Mouse (Mus musculus) A20 (cell line): ENCODE results near the gene Hoxb5.
A peak's percentile ranks its signal among the peaks of the same experiment; 100 is the strongest.

ENCODE experiments used
- DNase-seq: peaks from one replicate; pipeline ENCODE4 v3.0.0-alpha.2; 2011; ENCODE audit warnings: low read depth, low spot score

The Hoxb5 gene

DNA sequence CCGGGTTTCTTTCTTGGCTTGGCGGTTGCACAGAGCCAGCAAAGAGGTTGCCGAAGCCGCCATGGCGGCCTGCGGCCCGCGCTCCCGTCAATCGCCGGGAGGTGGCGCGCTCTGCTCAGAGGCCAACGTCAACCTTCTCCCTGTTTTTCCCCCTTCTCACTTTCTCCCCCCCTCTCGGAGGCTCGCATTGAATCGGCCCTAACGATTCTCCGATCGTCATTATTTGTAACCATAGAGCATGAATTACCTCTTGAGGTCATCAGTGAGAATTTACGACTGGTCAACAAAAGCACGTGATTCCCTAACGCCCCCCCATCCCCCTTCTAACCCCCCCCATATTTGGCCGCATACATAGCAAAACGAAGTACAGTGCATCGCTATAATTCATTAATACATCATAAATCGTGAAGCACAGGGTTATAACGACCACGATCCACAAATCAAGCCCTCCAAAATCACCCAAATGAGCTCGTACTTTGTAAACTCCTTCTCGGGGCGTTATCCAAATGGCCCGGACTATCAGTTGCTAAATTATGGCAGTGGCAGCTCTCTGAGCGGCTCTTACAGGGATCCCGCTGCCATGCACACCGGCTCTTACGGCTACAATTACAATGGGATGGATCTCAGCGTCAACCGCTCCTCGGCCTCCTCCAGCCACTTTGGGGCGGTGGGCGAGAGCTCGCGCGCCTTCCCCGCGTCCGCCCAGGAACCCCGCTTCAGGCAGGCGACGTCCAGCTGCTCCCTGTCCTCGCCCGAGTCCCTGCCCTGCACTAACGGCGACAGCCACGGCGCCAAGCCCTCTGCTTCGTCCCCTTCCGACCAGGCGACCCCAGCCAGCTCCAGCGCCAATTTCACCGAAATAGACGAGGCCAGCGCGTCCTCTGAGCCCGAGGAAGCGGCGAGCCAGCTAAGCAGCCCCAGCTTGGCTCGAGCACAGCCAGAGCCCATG, at the start of gene Hoxb5:
Gene Hoxb5 (plus strand): TSS at position 186 of the 949 bp plus-strand sequence.
- DNase-seq, result no peak

DNA sequence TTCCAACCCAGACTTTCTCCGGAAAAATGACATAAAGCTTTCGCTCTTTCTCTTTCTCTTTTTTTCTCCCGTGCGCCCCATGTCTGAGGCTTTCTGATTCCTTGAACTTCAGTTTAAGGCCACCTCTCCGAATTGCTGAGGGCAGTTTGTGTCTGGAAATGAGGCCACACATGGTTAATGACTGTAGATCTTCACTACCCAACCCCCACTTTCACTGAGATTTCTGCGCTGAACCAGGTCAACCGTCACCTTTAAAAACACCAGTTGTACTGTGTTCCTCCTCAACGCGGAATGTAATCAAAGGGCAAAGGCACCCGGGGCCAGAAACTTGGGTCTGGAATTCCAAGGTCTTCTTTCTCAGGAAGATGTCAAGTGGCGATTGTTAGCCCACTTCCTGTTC, 48.9 kb upstream of the Hoxb5 start:
- no peak for DNase-seq

DNA sequence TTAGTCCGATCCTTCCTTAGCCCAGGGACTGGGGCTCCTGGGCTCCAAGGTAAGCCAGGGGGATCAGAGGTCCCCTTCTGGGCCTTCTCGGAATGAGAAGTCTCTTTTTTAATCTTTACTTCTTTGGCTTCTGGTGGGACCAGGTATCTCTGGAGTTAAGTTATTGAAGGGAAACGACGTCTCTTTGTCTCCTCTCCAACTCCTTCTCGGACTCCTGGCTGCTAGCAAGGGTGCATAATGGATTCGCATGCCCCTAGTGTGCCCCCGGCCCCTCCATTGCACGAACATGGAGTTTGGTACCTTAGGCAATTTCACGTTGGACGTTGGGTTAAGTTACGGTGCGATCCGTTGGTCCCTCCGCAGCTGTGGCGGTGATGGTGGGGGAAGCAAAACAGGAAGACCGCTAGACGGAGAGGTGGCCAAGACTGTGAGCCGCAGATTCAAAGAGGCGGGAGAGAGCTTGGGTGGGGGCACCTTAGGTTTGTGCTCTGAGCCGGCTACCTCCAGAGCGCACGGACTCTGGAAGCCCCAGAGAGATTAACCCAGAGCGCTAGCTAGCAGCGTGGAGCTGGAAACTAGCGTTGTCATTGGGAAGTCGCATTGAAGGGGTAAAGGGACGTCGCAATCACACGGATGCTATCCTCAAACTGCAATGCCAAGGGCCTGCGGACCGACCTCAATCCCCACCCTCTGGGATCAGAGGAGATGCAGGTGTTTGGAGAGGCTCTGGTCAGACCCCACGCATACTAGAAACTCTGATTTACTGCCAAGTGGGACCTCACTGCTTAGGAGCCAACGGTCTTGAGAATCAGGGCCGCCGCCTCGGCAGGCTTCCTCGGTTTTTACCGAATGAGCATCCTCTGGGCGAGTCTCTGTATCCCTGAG, 47.8 kb upstream of the Hoxb5 start:
- DNase-seq, result no peak

DNA sequence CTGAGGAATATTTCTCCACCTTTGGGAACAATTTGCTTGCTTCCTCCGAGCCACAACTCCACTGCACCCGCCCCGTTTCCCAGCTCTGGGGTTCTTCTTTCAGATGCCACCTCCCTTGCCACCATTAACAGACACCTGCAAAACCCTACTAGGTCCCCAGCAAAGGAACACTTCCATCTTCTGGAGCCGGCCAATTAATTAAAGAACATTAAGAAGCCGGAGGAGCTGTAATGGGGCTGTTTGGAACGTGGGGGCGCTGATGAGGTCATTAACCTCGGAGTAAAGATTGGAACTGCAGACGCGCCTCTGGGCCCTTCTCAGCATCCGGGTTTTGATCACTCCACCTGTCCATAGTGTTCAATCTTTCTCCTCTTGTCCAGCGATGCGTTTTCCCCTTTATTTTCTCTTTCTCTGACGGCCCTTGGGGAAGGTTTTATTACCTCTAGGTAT, 47.1 kb upstream of the Hoxb5 start:
- DNase-seq, result no peak

DNA sequence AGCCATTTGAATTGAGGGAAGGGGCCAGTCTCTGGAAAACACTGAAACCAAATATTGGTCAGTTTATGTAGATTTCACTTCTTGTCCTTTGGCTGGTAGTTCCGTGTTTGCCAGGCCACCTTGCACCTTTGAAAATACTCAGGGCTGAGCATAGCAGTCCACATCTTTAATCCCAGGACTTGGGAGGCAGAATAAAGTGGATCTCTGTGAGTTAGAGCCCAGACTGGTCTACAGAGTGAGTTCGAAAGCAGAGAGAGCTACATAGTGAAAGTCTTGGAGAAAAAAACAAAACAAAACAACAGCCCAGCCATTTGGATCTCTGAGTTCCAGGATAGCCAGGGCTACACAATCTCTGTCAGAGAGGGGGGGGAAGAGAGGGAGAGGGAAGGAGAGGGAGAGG, 46.0 kb upstream of the Hoxb5 start:
- DNase-seq, result no peak

DNA sequence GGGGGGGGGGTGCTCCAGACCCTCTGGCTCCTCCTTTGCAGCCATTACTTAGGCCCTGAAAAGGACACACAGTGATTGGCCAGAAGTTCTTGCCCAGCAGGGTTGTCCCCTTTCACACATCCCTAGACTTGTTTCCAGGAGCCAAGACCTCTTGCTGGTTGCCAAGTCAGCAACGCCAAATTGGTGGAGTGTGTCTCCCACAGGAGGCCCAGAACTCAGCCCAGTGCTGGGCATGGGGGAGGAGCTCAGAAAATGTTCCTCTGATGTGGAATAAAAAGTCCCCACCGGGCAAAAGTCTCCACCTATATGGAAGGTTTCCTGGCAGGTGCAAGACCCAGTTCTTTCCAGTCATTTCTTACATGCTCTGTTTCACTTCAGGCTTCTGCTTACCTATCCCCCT, 44.1 kb upstream of the Hoxb5 start:
- DNase-seq, result no peak

DNA sequence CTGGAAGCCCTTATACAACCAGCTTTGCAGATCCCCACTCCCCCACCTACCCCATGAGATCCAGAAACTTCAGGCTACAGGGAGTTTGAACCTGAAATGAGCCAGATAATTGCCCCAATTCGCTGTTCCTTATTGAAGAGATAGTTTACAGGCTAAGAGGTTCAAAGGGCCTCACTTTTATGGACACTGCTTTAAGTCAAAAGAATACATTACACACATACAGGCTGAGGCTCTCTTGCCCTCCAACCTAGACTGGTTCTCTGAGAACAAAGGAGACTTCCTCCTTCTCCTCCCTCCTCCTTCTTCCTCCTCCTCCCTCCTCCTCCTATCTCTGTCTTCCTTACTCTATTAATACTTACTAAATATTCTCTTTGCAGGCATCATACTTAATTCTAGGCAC, 43.6 kb upstream of the Hoxb5 start:
- no peak for DNase-seq

DNA sequence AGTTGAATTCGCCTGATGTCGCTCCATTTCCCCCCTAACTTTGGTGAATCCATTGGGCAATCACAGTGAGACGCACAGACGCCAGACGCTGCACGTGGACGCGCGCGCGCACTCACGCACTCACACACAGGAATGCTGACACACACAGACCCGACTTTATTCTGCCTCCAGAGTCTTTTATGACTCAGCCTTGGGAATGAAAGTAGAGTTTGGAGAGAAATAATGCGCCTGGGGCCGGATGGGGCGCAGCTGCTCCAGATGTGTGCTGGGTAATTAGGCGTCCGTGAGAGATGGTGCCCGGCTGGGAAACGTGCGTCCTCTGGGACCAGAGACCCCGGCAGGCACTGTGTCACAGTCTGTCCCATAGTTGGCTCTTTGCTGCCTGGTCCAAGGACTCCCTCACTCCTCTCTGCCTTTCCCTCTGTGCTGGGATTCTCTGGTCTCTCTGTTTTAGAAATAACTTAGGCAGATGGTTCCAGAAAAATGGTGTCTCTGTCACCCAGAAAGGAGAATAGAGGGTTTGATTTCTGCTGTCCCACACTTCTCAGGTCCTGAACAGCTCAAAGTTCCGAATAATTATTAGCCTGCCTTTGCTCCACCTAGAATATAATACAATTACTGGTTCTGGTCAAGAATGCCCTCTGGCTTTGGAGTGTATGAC, 42.7 kb upstream of the Hoxb5 start:
- no peak for DNase-seq

DNA sequence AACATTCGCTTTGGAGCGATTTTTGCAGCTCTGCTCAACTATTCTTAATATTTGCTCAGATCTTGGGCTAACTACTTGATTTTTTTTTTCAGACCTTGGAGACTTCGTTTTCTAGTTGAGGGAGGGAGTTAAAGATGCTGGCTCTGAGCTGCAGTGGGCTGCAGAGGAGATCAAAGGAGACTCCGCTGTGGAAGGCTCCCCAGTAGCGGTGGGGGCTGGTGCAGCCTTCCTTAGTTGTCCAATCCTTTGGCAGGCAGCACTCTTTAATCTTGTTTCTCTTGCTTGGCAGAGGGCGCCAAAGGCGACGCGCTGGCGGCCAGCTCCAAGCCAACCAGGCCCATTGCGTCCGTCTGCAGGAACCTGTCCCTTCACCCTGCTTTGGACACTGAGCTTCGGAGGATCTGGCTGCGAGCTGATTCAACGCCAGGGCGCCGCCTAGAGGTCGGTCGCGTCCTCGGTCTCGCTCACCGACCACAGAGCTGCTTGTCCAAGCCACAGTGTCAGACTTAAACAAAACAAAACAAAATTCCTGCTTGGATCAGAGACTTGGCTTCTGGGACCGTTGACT, 41.7 kb upstream of the Hoxb5 start:
- peak; percentile 61 for DNase-seq

DNA sequence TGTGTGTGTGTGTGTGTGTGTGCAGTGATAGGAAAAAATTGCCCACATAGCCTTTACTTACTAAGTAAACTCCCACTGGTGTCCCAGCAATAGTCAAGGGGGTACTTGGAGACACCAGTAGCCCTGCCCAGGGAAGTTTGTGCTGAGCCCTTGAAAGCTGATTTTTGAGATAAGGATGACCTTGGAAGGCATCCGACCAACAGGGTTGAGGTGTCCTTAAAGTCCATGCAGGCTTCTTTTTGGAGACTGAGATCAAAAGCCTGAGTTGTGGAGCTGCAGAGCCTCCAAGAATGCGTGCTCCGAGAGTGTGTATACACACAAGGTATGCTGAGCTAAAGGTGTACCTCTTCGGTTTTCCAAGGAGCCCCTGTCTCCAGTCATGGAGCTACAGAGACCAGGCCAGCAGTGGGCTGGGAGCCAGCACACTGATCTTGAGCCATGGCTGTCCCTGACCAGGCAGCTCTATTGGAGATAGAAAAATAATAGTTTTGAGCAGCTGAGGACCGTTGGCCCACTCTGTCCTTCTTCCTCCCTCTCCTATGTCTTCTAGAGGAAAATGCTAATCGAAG, 40.8 kb upstream of the Hoxb5 start:
- DNase-seq, result no peak

DNA sequence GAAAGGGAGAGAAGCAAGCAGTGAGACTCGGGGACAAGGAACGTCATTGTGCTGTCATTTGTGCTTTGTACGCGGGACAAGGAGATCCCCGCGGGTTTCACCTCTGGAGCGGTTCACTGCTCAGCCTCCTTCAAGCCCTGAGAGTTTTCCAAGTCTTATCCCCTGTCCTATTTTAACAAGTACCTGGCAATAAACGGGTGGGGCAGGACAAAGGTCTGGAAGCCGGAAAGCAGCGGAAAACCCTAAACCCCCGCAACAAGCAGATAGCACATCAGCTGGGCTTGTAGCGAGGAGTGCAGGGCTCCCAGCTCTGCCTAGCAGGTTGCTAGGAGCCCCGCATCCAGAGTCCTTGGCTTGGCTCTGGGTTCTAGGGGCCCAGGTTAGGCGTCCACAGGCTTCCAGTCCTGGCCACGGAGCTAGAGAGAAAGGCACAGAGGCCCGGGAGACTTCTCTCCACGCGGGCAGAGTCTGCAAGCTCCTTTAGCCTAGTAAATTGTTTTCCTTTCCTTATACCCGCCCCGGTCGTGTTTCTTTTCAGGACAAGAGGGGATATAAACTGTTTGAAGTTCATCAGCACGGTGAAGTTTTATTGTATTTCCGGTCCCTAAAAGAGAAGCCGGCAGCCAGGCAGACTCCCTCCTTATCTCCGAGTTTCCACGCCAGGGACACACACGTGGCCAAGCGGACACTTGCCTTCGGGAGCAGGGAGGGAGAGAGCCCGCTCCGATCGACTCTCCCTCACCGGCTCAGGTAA, 39.3 kb upstream of the Hoxb5 start:
- no peak for DNase-seq

DNA sequence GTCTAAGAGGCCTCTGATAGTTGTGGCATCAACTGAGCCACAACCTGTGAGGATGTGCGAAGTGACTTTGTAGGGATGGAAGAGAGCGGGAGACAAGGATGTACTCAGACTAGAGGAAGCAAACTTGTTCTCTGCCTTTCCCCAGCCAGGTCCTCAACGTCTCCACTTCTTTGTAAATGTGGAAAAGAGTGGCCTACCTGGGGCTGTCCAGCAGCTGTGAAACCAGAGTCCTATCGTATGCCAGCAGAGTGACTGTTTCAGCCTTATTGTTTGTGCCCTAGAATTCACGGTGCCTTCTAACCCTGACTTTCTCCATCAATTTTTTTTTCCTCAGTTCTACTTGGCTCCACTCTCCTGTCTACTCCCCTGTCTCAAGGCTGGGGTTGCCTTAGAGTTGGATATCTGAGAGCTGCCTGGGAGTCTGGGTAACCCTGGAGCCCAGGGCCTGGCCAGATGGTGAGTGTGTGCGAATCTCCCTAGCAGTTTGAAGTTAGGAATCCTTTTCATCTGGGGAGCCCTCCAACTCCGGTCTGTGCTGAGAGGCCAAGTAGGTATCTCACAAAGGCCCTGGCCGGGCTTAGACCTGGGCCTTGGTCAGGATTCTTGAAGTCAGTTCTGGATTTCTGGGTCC, 38.6 kb upstream of the Hoxb5 start:
- no peak for DNase-seq

DNA sequence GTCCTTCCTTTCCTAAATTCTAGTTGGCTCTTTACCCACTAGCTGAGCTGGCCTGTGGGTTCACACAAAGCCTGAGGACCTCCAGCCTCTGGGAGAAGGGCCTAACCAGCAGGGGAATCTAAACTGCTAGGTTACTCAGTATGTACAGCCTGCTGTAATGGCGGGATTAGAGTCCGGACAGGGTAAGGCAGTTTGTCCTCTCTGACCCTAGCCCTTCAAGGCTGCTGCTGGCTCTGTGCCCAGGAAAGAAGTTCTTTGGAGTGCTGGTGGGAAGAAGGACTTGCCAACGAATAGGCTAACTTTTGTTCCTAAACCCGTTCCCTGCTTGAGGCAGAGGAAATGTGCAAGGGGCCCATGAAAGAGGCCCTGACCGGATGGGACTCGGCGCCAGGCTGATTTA, 37.2 kb upstream of the Hoxb5 start:
- DNase-seq, result no peak

DNA sequence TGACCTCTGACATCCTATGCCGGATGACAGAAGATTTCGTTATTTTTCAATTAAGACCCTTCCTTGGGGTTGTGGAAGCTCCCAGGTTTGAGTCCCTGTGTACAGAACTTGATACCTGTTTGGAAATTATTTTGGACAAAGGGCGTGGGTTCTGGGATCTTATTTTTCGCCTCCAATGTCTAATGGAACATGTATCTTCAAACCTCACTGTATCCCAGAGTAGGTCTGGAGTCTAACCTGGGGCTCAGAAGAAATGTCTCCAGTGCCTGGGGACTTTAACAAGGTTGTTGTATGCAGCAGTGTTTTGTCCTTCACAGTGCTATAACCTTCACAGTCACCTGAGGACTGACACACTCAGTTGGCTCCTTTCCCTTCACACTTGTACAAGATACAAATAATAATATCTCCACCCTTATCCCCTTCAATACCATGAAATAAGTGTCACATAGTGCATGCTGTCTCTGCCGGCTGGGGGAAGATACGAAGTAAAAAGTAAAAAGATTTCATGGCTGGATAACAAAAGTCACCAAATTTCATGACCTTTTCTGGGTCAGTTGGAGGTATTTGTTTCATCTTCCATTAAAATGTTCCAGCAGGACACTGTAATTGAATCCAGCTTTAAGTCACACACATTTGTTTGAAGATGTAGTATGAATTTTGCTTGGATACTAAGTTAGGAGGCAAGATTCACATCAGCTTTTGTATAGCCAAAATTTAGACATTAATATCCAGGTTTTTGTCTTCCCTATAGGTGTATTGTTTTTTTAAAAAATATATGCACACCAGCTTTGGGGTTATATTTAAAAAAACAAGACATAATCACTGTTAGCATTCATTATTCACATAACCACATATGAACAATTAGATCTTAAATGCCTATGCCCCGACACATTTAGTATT, 35.9 kb upstream of the Hoxb5 start:
- DNase-seq, result no peak

DNA sequence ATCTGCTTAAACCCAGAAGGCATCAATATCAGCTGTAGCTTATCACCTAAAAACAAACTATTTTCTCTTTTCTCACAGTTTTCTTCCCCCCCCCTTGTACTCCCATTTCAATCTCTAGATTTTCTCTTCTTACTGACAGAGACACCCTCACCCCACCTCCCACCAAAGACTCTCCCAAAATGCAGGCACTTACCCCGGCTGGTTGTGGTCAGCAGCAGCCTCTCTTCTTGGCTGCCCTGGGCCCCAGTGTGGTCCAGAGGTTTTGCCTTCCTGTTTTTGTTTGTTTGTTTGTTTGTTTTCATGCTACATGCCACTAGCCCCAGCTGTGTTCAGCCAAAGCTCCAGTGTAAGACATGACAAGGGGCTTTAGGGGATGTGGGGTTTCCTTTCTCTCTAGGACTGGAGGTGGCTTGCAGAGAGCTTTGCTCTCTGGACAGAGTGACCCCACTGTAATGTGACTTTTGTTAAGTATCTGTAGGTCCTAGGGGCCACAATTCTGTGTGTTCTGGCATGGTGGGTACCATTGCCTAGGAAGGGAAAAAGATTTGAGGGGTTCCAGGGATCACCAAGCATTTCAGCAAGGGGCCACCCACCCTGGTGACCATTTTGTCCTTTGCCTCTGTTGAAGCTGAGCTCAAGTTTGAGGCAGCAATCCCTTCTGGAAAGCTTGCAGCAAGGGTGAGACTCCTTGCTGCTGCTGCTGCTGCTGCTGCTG, 34.9 kb upstream of the Hoxb5 start:
- no peak for DNase-seq

DNA sequence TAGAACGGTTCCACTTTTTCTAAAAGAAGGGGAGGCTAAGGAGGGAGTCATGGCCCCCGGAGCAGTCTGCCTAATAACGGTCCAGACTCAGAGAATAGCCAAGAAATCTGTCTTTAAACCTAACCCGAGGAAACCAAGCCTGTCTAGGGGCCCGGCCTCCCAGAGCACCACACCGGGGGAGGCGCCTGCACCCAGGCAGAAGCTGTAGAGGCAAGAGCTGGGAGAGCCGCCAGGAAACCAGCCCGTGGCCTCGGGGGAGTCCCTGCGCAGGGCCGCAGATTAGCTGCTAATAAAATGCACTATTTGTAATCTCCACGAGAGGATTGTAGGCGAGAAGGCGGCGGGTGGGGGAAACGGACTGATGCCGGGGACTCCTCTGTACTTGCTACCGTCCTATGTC, 33.3 kb upstream of the Hoxb5 start:
- DNase-seq, result no peak

DNA sequence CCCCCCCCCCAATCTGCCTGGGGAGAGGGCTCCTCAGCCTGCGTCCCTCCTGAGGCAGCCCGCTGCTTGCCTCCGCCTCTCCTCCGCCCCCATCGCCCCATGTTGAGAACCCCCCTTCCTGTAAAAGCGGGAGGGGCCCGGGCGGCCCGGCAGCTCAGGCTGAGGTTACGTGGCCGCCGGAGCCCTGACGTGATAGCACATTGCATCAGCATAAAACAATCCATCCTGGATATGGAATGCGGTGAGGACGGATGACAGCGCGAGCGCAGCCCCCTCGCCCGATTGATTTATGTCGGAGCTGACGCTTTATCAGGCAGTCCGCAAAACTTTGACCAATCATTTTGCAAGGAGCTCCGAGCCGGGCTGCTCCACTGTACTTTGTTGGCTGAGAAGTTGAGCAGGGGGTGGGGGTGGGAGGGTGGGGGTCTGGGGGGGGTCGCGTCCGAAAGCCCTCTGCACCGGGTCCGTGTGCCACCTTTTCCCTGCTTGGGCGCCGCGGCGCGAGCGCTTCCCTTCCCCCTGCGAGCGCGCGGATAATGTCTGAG, 32.1 kb upstream of the Hoxb5 start, which contains the start of gene Hoxb9:
Gene Hoxb9 (plus strand): TSS at position 462 of the 545 bp plus-strand sequence.
- no peak for DNase-seq

DNA sequence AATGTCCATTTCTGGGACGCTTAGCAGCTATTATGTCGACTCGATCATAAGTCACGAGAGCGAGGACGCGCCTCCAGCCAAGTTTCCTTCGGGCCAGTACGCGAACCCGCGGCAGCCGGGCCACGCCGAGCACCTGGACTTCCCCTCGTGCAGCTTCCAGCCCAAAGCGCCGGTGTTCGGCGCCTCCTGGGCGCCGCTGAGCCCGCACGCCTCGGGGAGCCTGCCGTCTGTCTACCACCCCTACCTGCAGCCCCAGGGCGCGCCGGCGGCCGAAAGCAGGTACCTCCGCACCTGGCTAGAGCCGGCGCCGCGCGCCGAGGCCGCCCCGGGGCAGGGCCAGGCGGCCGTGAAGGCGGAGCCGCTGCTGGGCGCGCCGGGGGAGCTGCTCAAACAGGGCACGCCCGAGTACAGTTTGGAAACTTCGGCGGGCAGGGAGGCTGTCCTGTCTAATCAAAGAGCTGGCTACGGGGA, 31.6 kb upstream of the Hoxb5 start:
- DNase-seq, result no peak
